Mouse (Mus musculus): Measurements from ENCODE around the gene Cdk2ap2. TPM values are rescaled to one million over a fixed set of nuclear protein-coding genes. Genes with fewer than 3 reads are reported as not detected.

Cdk2ap2 gene
- total and polyA plus RNA-seq, 2 experiments from 2014 or later: 46.8 to 67.3 TPM

- no peaks in the 10 kb centered on the region for H3K9me3 ChIP-seq (replicated peaks; ENCODE audit: control insufficient read depth, low read length)
- H3K27me3 ChIP-seq (ENCODE audit: control insufficient read depth, insufficient read depth, low read length): no peaks in the 10 kb centered on the region
- no peak for DNase-seq (ENCODE audit: low spot score)
- no peak overlapping the region for H3K27ac ChIP-seq (ENCODE audit: low read depth)
- 73% methylated on average over 7 of the region's 7 CpGs for WGBS
- no peak overlapping the region for H3K9ac ChIP-seq (replicated peaks; ENCODE audit: low read depth, low read length)
- no peaks in the 10 kb centered on the region for H3K36me3 ChIP-seq (replicated peaks; ENCODE audit: control insufficient read depth, insufficient read depth, low read length)
- TF ChIP-seq EP300 (IDR thresholded peaks at IDR 0.05; ENCODE audit: low read depth) (no peak), CTCF (IDR thresholded peaks at IDR 0.05; ENCODE audit: low read depth) (no peak)
- H3K4me2 ChIP-seq (ENCODE audit: low read depth, low read length): no peak overlapping the region
- no peak overlapping the region for H3K4me3 ChIP-seq (ENCODE audit: low read depth, low read length)
- ATAC-seq (ENCODE audit: insufficient read depth, low read depth): no peak
- no peaks in the 10 kb centered on the region for H3K4me1 ChIP-seq (ENCODE audit: control insufficient read depth, insufficient read depth)
These were observed 13.7 kb upstream of the Cdk2ap2 start for GRCm38 (mm10) chr19:4083316-4083715.

- no peak for ATAC-seq (ENCODE audit: insufficient read depth, low read depth)
- Histone ChIP-seq H3K36me3 (replicated peaks; ENCODE audit: control insufficient read depth, insufficient read depth, low read length) (no peaks in the 10 kb centered on the region), H3K4me1 (ENCODE audit: control insufficient read depth, insufficient read depth) (no peaks in the 10 kb centered on the region), H3K9ac (replicated peaks; ENCODE audit: low read depth, low read length) (no peak overlapping the region), H3K4me3 (ENCODE audit: low read depth, low read length) (no peak overlapping the region), H3K4me2 (ENCODE audit: low read depth, low read length) (no peak overlapping the region), H3K9me3 (replicated peaks; ENCODE audit: control insufficient read depth, low read length) (no peaks in the 10 kb centered on the region), H3K27ac (ENCODE audit: low read depth) (no peak overlapping the region), H3K27me3 (ENCODE audit: control insufficient read depth, insufficient read depth, low read length) (no peaks in the 10 kb centered on the region)
- WGBS: 40% methylated on average over 7 of the region's 8 CpGs
- TF ChIP-seq EP300 (IDR thresholded peaks at IDR 0.05; ENCODE audit: low read depth) (no peak), CTCF (IDR thresholded peaks at IDR 0.05; ENCODE audit: low read depth) (no peak)
- DNase-seq (ENCODE audit: low spot score): no peak
These were observed 13.2 kb upstream of the Cdk2ap2 start for GRCm38 (mm10) chr19:4083826-4084225.

- Histone ChIP-seq H3K36me3 (replicated peaks; ENCODE audit: control insufficient read depth, insufficient read depth, low read length) (no peaks in the 10 kb centered on the region), H3K4me1 (ENCODE audit: control insufficient read depth, insufficient read depth) (no peaks in the 10 kb centered on the region), H3K9me3 (replicated peaks; ENCODE audit: control insufficient read depth, low read length) (no peaks in the 10 kb centered on the region), H3K9ac (replicated peaks; ENCODE audit: low read depth, low read length) (no peak overlapping the region), H3K4me3 (ENCODE audit: low read depth, low read length) (no peak overlapping the region), H3K27ac (ENCODE audit: low read depth) (no peak overlapping the region), H3K27me3 (ENCODE audit: control insufficient read depth, insufficient read depth, low read length) (no peaks in the 10 kb centered on the region), H3K4me2 (ENCODE audit: low read depth, low read length) (no peak overlapping the region)
- 100% methylated on average over 1 of the region's 1 CpGs for WGBS
- ATAC-seq (ENCODE audit: insufficient read depth, low read depth) (no peak), DNase-seq (ENCODE audit: low spot score) (no peak)
- TF ChIP-seq CTCF (IDR thresholded peaks at IDR 0.05; ENCODE audit: low read depth) (peak; percentile 44), EP300 (IDR thresholded peaks at IDR 0.05; ENCODE audit: low read depth) (no peak)
These were observed 12.0 kb upstream of the Cdk2ap2 start for GRCm38 (mm10) chr19:4084984-4085383.

GRCm38 (mm10) chr19:4086156-4086555 lies 10.8 kb upstream of the Cdk2ap2 start:
- no peak for TF ChIP-seq CTCF (IDR thresholded peaks at IDR 0.05; ENCODE audit: low read depth)
- TF ChIP-seq EP300 (IDR thresholded peaks at IDR 0.05; ENCODE audit: low read depth): no peak
- DNase-seq (ENCODE audit: low spot score) (no peak), ATAC-seq (ENCODE audit: insufficient read depth, low read depth) (no peak)
- no peak overlapping the region for H3K27ac ChIP-seq (ENCODE audit: low read depth)
- no peak overlapping the region for H3K9ac ChIP-seq (replicated peaks; ENCODE audit: low read depth, low read length)
- H3K9me3 ChIP-seq (replicated peaks; ENCODE audit: control insufficient read depth, low read length): no peaks in the 10 kb centered on the region
- H3K36me3 ChIP-seq (replicated peaks; ENCODE audit: control insufficient read depth, insufficient read depth, low read length): no peaks in the 10 kb centered on the region
- no peaks in the 10 kb centered on the region for H3K4me1 ChIP-seq (ENCODE audit: control insufficient read depth, insufficient read depth)
- H3K4me3 ChIP-seq (ENCODE audit: low read depth, low read length): no peak overlapping the region
- H3K27me3 ChIP-seq (ENCODE audit: control insufficient read depth, insufficient read depth, low read length): no peaks in the 10 kb centered on the region
- WGBS: 88% methylated on average over 15 of the region's 15 CpGs
- H3K4me2 ChIP-seq (ENCODE audit: low read depth, low read length): no peak overlapping the region

- Histone ChIP-seq H3K4me1 (ENCODE audit: control insufficient read depth, insufficient read depth) (no peaks in the 10 kb centered on the region), H3K9me3 (replicated peaks; ENCODE audit: control insufficient read depth, low read length) (no peaks in the 10 kb centered on the region), H3K36me3 (replicated peaks; ENCODE audit: control insufficient read depth, insufficient read depth, low read length) (no peaks in the 10 kb centered on the region), H3K4me2 (ENCODE audit: low read depth, low read length) (no peak overlapping the region), H3K4me3 (ENCODE audit: low read depth, low read length) (no peak overlapping the region), H3K27me3 (ENCODE audit: control insufficient read depth, insufficient read depth, low read length) (no peaks in the 10 kb centered on the region), H3K27ac (ENCODE audit: low read depth) (no peak overlapping the region), H3K9ac (replicated peaks; ENCODE audit: low read depth, low read length) (no peak overlapping the region)
- ATAC-seq (ENCODE audit: insufficient read depth, low read depth) (peak; percentile 85), DNase-seq (ENCODE audit: low spot score) (peak; percentile 64)
- 29% methylated on average over 5 of the region's 5 CpGs for WGBS
- TF ChIP-seq CTCF (IDR thresholded peaks at IDR 0.05; ENCODE audit: low read depth) (no peak), EP300 (IDR thresholded peaks at IDR 0.05; ENCODE audit: low read depth) (no peak)
These were observed 9.9 kb upstream of the Cdk2ap2 start for GRCm38 (mm10) chr19:4087090-4087489.

GRCm38 (mm10) chr19:4088146-4088545 lies 8.8 kb upstream of the Cdk2ap2 start:
- Histone ChIP-seq H3K36me3 (replicated peaks; ENCODE audit: control insufficient read depth, insufficient read depth, low read length) (no peaks in the 10 kb centered on the region), H3K4me3 (ENCODE audit: low read depth, low read length) (no peak overlapping the region), H3K4me2 (ENCODE audit: low read depth, low read length) (no peak overlapping the region), H3K9me3 (replicated peaks; ENCODE audit: control insufficient read depth, low read length) (no peaks in the 10 kb centered on the region), H3K9ac (replicated peaks; ENCODE audit: low read depth, low read length) (no peak overlapping the region), H3K27ac (ENCODE audit: low read depth) (no peak overlapping the region), H3K27me3 (ENCODE audit: control insufficient read depth, insufficient read depth, low read length) (no peaks in the 10 kb centered on the region), H3K4me1 (ENCODE audit: control insufficient read depth, insufficient read depth) (no peaks in the 10 kb centered on the region)
- DNase-seq (ENCODE audit: low spot score): no peak
- no peak for TF ChIP-seq CTCF (IDR thresholded peaks at IDR 0.05; ENCODE audit: low read depth)
- no peak for TF ChIP-seq EP300 (IDR thresholded peaks at IDR 0.05; ENCODE audit: low read depth)
- WGBS: 49% methylated on average over 5 of the region's 5 CpGs
- no peak for ATAC-seq (ENCODE audit: insufficient read depth, low read depth)

Measured in heart, postnatal 0 days (tissue).